Mouse (Mus musculus): ENCODE results near the gene Cyp2a5. TPM values are rescaled to one million over a fixed set of nuclear protein-coding genes. Genes with fewer than 3 reads are reported as not detected.
"Not testable (repeated sequence)": the region's sequence is repeated elsewhere in the genome, so short reads cannot be mapped to it uniquely, and the experiment has no call there.

Gene Cyp2a5
- total RNA-seq (2021) = not detected
- long read RNA-seq, experiment 1 = 0 reads
- long read RNA-seq, experiment 2 = 0 reads

- DNase-seq; intact Hi-C loops (cut with DNase I): not testable (repeated sequence)
Measured at GRCm38 (mm10) chr7:26835059-26835458, at the start of gene Cyp2a5. Gene Cyp2a5, plus strand, starts transcription at chr7:26835305.

- DNase-seq; intact Hi-C loops (cut with DNase I): not testable (repeated sequence)
Measured at GRCm38 (mm10) chr7:26786013-26786412, 49.1 kb upstream of the Cyp2a5 start.

- DNase-seq = no peak
- intact Hi-C loops (cut with DNase I) = no loop called here
Measured at GRCm38 (mm10) chr7:26789984-26790383, 45.1 kb upstream of the Cyp2a5 start.

- intact Hi-C loops (cut with DNase I) = no loop called here
Measured at GRCm38 (mm10) chr7:26800104-26800503, 35.0 kb upstream of the Cyp2a5 start.

GRCm38 (mm10) chr7:26800996-26801395 is 34.1 kb upstream of the Cyp2a5 start:
- DNase-seq = no peak
- intact Hi-C loops (cut with DNase I) = no loop called here

More at GRCm38 (mm10) chr7:26800104-26800503, 35.0 kb upstream of the Cyp2a5 start:
- DNase-seq = no peak

GRCm38 (mm10) chr7:26808592-26808991 is 26.5 kb upstream of the Cyp2a5 start, which contains the start of gene Cyp2g1:
Gene Cyp2g1, plus strand, starts transcription at chr7:26808892.
- no peak for DNase-seq
- intact Hi-C loops (cut with DNase I) = no loop called here

- DNase-seq = not testable (repeated sequence)
Measured at GRCm38 (mm10) chr7:26831556-26832292, 3.4 kb upstream of the Cyp2a5 start.

GRCm38 (mm10) chr7:26832668-26833067 is 2.4 kb upstream of the Cyp2a5 start:
- DNase-seq; intact Hi-C loops (cut with DNase I): not testable (repeated sequence)

More at GRCm38 (mm10) chr7:26831556-26832292, 3.4 kb upstream of the Cyp2a5 start:
- intact Hi-C loops (cut with DNase I) = not testable (repeated sequence)

GRCm38 (mm10) chr7:26843400-26843799 is 8.3 kb downstream of the Cyp2a5 start:
- intact Hi-C loops (cut with DNase I); DNase-seq: not testable (repeated sequence)

- intact Hi-C loops (cut with DNase I); DNase-seq: not testable (repeated sequence)
Measured at GRCm38 (mm10) chr7:26850063-26850462, 15.0 kb downstream of the Cyp2a5 start.

GRCm38 (mm10) chr7:26878581-26878980 is 43.5 kb downstream of the Cyp2a5 start:
- intact Hi-C loops (cut with DNase I); DNase-seq: not testable (repeated sequence)

- intact Hi-C loops (cut with DNase I); DNase-seq: not testable (repeated sequence)
Measured at GRCm38 (mm10) chr7:26880600-26880999, 45.5 kb downstream of the Cyp2a5 start.

Other genes with a start within 250 kb of the Cyp2a5 start
- not detected for gene Vmn1r185, start 216.8 kb upstream of the Cyp2a5 start, total RNA-seq (2021)
- gene Cyp2b23, start 148.9 kb upstream of the Cyp2a5 start, total RNA-seq (2021) = not detected
- gene Cyp2b19, start 78.2 kb upstream of the Cyp2a5 start, total RNA-seq (2021) = not detected
- not detected for gene Cyp2g1, start 26.4 kb upstream of the Cyp2a5 start, total RNA-seq (2021)
- gene Cyp2a22, start 104.1 kb downstream of the Cyp2a5 start, total RNA-seq (2021) = not detected
- not detected for gene Cyp2a12, start 193.8 kb downstream of the Cyp2a5 start, total RNA-seq (2021)